Mouse (Mus musculus) kidney, embryonic 14.5 days (tissue): ENCODE data around the gene Eif4e. TPM values are rescaled to one million over a fixed set of nuclear protein-coding genes. Genes with fewer than 3 reads are reported as not detected.

Experiments used
- ATAC-seq: fragments of 200-750 bp; cut with Nextera tagmentation; 2 replicates; pipeline ENCODE4 v1.8.0; 2017; ENCODE audit warnings: moderate number of reproducible peaks, mild to moderate bottlenecking, moderate TSS enrichment, moderate library complexity; ENCODE audit not compliant: low FRiP score, low TSS enrichment
- H3K27ac ChIP-seq: fragments of 300-500 bp; sonication (generic); 2 replicates; pipeline ENCODE4 v1.5.1; 2014; ENCODE audit warnings: low read depth, mild to moderate bottlenecking, low read length, moderate library complexity, mixed read lengths
- H3K27me3 ChIP-seq: fragments of 300-500 bp; sonication (generic); 2 replicates; pipeline ENCODE4 v1.6.1; 2014; ENCODE audit warnings: mild to moderate bottlenecking, low read length; ENCODE audit not compliant: control insufficient read depth, insufficient read depth
- H3K36me3 ChIP-seq: fragments of 300-500 bp; sonication (generic); 2 replicates; pipeline ENCODE4 v1.6.1; 2014; ENCODE audit warnings: low read length, mixed read lengths; ENCODE audit not compliant: control insufficient read depth, insufficient read depth
- H3K4me1 ChIP-seq: fragments of 300-500 bp; sonication (generic); 2 replicates; pipeline ENCODE4 v1.6.1; 2014; ENCODE audit warnings: low read length, mixed read lengths; ENCODE audit not compliant: control insufficient read depth, insufficient read depth
- H3K4me2 ChIP-seq: fragments of 300-500 bp; sonication (generic); replicated peaks from 2 replicates; pipeline ENCODE4 v1.6.1; 2014; ENCODE audit warnings: low read depth, mild to moderate bottlenecking, low read length
- H3K4me3 ChIP-seq: fragments of 300-500 bp; sonication (generic); 2 replicates; pipeline ENCODE4 v1.5.1; 2014; ENCODE audit warnings: mild to moderate bottlenecking, low read length
- H3K9ac ChIP-seq: fragments of 300-500 bp; sonication (generic); 2 replicates; pipeline ENCODE4 v1.6.1; 2014; ENCODE audit warnings: low read depth, mild to moderate bottlenecking, low read length, moderate library complexity
- H3K9me3 ChIP-seq: fragments of 300-500 bp; sonication (generic); 2 replicates; pipeline ENCODE4 v1.6.1; 2016; ENCODE audit warnings: low read length; ENCODE audit not compliant: control insufficient read depth
- WGBS: fragments of 180-500 bp; shearing (Covaris S2); extraction: QIAGEN DNeasy Blood & Tissue Kit; methylation state at CpG from one replicate; pipeline ENCODE4 v1.1.7; 2014; 5-methylcytosine and 5-hydroxymethylcytosine counted together
- polyA plus RNA-seq: library from polyadenylated mRNA; unstranded; fragments of >200 nt; fragmentation: Nextera tagmentation; extraction: Ambion mirVana; gene quantifications from 2 replicates; pipeline ENCODE4 v1.2.1, GENCODE M21; 2014

Eif4e gene
- polyA plus RNA-seq, 1 experiment from 2014 or later: 426 TPM

GRCm38 (mm10) chr3:138527667-138528231, 1.8 kb downstream of the Eif4e start:
- ATAC-seq: peak; percentile 83
- Histone ChIP-seq H3K9me3 (no peaks in the 10 kb centered on the region), H3K9ac (peak overlapping the region; percentile 99), H3K36me3 (no peaks in the 10 kb centered on the region), H3K27ac (peak overlapping the region; percentile 92), H3K4me1 (peaks cover 28% of the 10 kb centered on the region), H3K27me3 (no peaks in the 10 kb centered on the region), H3K4me3 (peak overlapping the region; percentile 99), H3K4me2 (peak overlapping the region; percentile 81)
- WGBS: under 1% methylated on average over 48 of the region's 64 CpGs

GRCm38 (mm10) chr3:138528265-138528664, 2.3 kb downstream of the Eif4e start:
- WGBS: 1% methylated on average over 16 of the region's 16 CpGs
- H3K9ac ChIP-seq: peak overlapping the region; percentile 99; the same call in 1 of the 2 replicates
- no peak overlapping the region for H3K27ac ChIP-seq
- no peaks in the 10 kb centered on the region for H3K9me3 ChIP-seq
- H3K27me3 ChIP-seq: no peaks in the 10 kb centered on the region
- H3K36me3 ChIP-seq: no peaks in the 10 kb centered on the region
- peaks cover 28% of the 10 kb centered on the region for H3K4me1 ChIP-seq
- H3K4me3 ChIP-seq: peak overlapping the region; percentile 99
- ATAC-seq: no peak
- peak overlapping the region; percentile 81 for H3K4me2 ChIP-seq

- 0 out of 2 replicates have a peak overlapping the region, but pooled peaks have one; percentile 5 for H3K4me2 ChIP-seq
Measured at GRCm38 (mm10) chr3:138530578-138531478, 4.8 kb downstream of the Eif4e start.

GRCm38 (mm10) chr3:138531479-138532181, 5.7 kb downstream of the Eif4e start:
- peaks cover 28% of the 10 kb centered on the region for H3K4me1 ChIP-seq
- H3K9ac ChIP-seq: no peak overlapping the region
- WGBS: 47% methylated on average over 12 of the region's 12 CpGs
- H3K27ac ChIP-seq: 0 out of 2 replicates have a peak overlapping the region, but pooled peaks have one; percentile 14
- 0 out of 2 replicates have a peak overlapping the region, but pooled peaks have one; percentile 5 for H3K4me2 ChIP-seq
- 0 out of 2 replicates have a peak, but pooled peaks cover 3% of the 10 kb centered on the region for H3K36me3 ChIP-seq
- H3K4me3 ChIP-seq: no peak overlapping the region
- ATAC-seq: no peak
- no peaks in the 10 kb centered on the region for H3K27me3 ChIP-seq
- H3K9me3 ChIP-seq: no peaks in the 10 kb centered on the region

More at GRCm38 (mm10) chr3:138530578-138531478, 4.8 kb downstream of the Eif4e start:
- H3K27ac ChIP-seq: no peak overlapping the region
- H3K9ac ChIP-seq: no peak overlapping the region
- no peaks in the 10 kb centered on the region for H3K27me3 ChIP-seq
- no peak for ATAC-seq
- no peaks in the 10 kb centered on the region for H3K36me3 ChIP-seq
- no peaks in the 10 kb centered on the region for H3K9me3 ChIP-seq
- 83% methylated on average over 8 of the region's 8 CpGs for WGBS
- H3K4me3 ChIP-seq: no peak overlapping the region
- peaks cover 28% of the 10 kb centered on the region for H3K4me1 ChIP-seq

- WGBS: 59% methylated on average over 2 of the region's 2 CpGs
- no peaks in the 10 kb centered on the region for H3K9me3 ChIP-seq
Measured at GRCm38 (mm10) chr3:138532764-138533163, 6.8 kb downstream of the Eif4e start.

GRCm38 (mm10) chr3:138536031-138536430, 10.1 kb downstream of the Eif4e start:
- 0 out of 2 replicates have a peak, but pooled peaks cover 3% of the 10 kb centered on the region for H3K36me3 ChIP-seq

More at GRCm38 (mm10) chr3:138532764-138533163, 6.8 kb downstream of the Eif4e start:
- Histone ChIP-seq H3K36me3 (0 out of 2 replicates have a peak, but pooled peaks cover 3% of the 10 kb centered on the region), H3K4me1 (peaks cover 28% of the 10 kb centered on the region), H3K27me3 (no peaks in the 10 kb centered on the region), H3K9ac (no peak overlapping the region), H3K4me3 (no peak overlapping the region), H3K27ac (no peak overlapping the region), H3K4me2 (no peak overlapping the region)
- ATAC-seq: no peak

GRCm38 (mm10) chr3:138542621-138543020, 16.6 kb downstream of the Eif4e start:
- H3K9ac ChIP-seq: no peak overlapping the region
- no peak for ATAC-seq

More at GRCm38 (mm10) chr3:138536031-138536430, 10.1 kb downstream of the Eif4e start:
- WGBS: 96% methylated on average over 2 of the region's 2 CpGs
- H3K27ac ChIP-seq: no peak overlapping the region
- peaks cover 8% of the 10 kb centered on the region; the same call in 1 of the 2 replicates for H3K4me1 ChIP-seq
- no peak overlapping the region for H3K9ac ChIP-seq
- H3K9me3 ChIP-seq: no peaks in the 10 kb centered on the region
- no peak overlapping the region for H3K4me3 ChIP-seq
- no peak for ATAC-seq
- H3K4me2 ChIP-seq: no peak overlapping the region
- H3K27me3 ChIP-seq: no peaks in the 10 kb centered on the region

GRCm38 (mm10) chr3:138544117-138544516, 18.1 kb downstream of the Eif4e start:
- Histone ChIP-seq H3K9ac (no peak overlapping the region), H3K36me3 (peaks cover 2% of the 10 kb centered on the region; the same call in 1 of the 2 replicates), H3K27ac (no peak overlapping the region), H3K4me1 (no peaks in the 10 kb centered on the region), H3K9me3 (no peaks in the 10 kb centered on the region), H3K4me2 (no peak overlapping the region), H3K27me3 (no peaks in the 10 kb centered on the region), H3K4me3 (no peak overlapping the region)
- 86% methylated on average over 4 of the region's 4 CpGs for WGBS
- ATAC-seq: no peak

More at GRCm38 (mm10) chr3:138542621-138543020, 16.6 kb downstream of the Eif4e start:
- no peaks in the 10 kb centered on the region for H3K9me3 ChIP-seq
- H3K27ac ChIP-seq: no peak overlapping the region
- H3K4me1 ChIP-seq: no peaks in the 10 kb centered on the region
- no peaks in the 10 kb centered on the region for H3K27me3 ChIP-seq
- 28% methylated on average over 3 of the region's 3 CpGs for WGBS
- H3K36me3 ChIP-seq: no peaks in the 10 kb centered on the region
- no peak overlapping the region for H3K4me3 ChIP-seq
- no peak overlapping the region for H3K4me2 ChIP-seq
